Mouse (Mus musculus) regulatory T cell (primary cell): ENCODE data around the gene Bcas3.

ENCODE experiments used
- in situ Hi-C: fragments of 300-600 bp; cut with MboI, MseI; formaldehyde crosslinking; loops from one replicate; pipeline ENCODE4 v1.15.1; 2025; ENCODE audit warnings: high pct_unique_total_duplicates

Bcas3 gene

DNA sequence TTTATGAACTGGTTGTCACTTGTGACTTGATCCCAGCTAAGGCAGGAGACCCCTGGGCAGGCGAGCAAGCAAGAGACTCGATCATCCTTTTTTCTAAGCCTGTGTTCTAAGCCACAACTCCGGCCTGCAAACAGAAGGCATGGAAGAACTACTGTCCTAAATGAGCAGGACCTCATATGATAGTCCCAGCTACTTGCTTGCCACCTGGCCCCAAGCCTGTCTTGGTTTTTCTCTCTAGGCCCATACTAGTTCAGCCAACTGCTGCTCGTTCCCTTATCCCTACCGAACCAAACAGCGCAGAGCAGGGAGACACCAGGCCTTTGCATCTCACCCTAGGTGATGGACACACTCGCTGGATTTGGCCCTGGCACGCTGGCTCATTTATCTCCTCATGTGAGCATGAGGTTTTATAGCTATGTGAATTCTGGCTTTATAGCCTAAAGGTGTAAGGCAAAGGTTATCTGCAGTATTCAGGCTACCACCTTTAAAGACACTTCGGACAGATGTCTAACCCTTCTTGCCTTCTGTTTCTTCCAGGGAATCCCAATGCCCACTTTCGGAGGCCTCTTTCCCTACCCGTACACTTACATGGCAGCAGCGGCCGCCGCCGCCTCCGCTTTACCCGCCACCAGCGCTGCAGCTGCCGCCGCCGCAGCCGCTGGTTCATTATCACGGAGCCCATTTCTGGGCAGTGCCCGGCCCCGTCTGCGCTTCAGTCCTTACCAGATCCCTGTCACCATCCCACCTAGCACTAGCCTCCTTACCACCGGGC lies 487.2 kb downstream of the Bcas3 start:
- in situ Hi-C loops = loop anchor here (5.0 kb wide), 1 partner anchor 318 kb away; no protein-coding TSS in a partner anchor

DNA sequence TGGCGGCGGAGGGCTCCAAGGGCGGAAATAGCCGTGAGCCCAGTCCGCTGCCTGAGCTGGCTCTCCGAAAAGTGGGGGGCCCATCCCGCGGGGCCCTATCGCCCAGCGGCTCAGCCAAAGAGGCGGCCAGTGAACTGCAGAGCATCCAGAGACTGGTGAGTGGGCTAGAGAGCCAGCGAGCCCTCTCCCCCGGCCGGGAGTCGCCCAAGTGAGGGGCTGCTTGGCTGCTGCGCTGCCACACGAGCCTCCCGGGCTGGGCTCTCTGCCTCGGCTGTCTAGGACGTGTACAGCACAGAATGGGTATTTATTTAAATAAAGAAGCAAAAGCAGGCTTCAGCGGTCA lies 487.8 kb downstream of the Bcas3 start:
- in situ Hi-C loops = loop anchor here (5.0 kb wide), 1 partner anchor 318 kb away; no protein-coding TSS in a partner anchor

DNA sequence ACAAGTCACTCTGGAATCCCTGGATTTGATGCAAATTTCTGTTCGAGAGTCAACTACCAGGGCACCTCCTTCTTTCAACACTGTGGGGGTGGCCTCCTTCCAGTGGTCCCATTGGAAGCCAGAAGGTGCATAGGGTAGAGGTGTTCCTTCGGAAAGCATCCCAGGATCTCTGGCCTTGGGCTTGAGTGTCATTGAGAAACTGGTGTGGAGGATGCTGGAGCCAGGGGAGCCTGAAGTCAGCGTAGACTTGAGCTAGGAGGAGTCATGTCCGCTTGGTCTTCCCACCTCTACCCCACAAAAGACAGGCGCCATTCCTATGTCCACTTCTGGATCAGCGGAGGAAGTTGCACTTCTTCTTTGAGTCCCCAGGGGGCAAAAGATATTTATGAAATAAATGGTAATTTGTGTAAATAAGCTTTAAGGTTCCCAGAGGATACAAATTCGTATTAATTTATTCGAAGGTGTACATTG lies 488.3 kb downstream of the Bcas3 start:
- in situ Hi-C loops = loop anchor here (5.0 kb wide), 1 partner anchor 319 kb away; no protein-coding TSS in a partner anchor

DNA sequence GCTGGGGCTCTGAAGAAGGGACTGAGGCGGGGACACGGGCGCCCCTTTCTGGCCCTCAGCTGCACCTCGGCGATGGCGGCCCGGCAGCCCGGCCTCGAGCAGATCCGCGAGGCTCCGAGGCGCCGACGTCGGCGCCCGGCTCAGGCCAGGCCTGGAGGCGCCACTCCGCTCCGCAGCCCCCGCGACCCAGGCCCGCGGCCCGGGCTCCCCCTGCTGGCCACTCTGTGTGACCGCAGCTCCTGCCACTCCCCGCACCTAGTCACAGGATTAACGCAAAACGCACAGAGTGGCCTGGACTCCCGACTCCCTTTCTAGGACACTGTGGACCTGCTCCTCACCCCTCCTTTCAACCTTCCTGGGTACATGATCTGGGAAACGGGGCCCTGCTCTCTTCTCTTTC lies 489.0 kb downstream of the Bcas3 start:
- in situ Hi-C loops = loop anchor here (5.0 kb wide), 1 partner anchor 320 kb away; no protein-coding TSS in a partner anchor

DNA sequence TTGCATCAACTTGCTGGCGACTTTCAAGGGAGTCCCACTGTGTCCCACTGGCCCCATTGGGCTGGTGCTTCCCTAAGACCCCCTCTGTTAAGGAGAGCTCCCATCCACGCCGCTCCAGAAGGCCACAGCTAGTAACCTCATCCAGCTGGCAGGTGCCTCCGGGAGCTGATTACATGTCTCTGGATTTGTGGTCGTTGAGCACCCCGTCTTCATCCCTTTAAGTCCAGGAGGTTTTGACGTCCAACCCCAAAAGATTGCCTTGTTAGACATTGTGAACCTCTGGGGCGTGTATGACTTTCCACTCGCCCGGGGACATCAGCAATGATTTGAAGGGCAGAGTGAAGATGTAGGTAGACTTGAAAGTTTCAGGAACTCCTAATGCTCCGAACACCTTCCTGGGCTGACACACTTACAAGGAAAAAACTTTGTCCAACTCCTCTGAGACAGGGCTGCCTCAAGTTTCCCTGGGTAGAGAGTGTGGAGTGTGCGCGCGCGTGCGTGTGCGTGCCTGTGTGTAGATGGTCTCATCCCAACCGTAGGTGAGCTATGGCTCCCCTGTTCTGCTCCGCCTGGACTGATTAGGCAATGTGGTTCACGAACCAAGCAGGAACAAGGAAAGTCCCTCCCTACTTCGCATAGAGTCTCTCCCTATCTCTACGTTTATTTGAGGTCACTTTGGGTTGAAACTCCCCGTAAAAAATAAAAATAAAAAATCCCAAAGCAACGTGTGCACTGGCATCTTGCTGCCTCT lies 489.8 kb downstream of the Bcas3 start:
- in situ Hi-C loops = loop anchor here (5.0 kb wide), 1 partner anchor 320 kb away; no protein-coding TSS in a partner anchor

DNA sequence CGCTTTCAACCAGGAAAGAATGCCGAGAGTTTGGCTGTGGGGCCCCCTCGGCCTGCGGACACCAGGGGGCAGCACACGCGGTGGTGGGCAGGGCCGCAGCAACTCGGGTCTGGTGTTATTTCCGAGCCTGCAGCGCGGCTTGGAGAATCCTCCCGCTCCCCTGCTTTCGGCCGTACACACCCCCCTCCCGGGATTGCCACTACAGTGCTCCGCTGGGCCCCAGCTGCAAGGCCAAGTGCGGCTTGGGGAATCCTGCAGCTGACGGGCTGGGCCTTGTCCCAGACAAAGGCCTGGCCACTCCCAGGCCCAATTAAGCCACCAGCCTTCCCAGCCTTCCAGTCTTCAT lies 490.4 kb downstream of the Bcas3 start:
- in situ Hi-C loops = loop anchor here (5.0 kb wide), 1 partner anchor 321 kb away; no protein-coding TSS in a partner anchor

DNA sequence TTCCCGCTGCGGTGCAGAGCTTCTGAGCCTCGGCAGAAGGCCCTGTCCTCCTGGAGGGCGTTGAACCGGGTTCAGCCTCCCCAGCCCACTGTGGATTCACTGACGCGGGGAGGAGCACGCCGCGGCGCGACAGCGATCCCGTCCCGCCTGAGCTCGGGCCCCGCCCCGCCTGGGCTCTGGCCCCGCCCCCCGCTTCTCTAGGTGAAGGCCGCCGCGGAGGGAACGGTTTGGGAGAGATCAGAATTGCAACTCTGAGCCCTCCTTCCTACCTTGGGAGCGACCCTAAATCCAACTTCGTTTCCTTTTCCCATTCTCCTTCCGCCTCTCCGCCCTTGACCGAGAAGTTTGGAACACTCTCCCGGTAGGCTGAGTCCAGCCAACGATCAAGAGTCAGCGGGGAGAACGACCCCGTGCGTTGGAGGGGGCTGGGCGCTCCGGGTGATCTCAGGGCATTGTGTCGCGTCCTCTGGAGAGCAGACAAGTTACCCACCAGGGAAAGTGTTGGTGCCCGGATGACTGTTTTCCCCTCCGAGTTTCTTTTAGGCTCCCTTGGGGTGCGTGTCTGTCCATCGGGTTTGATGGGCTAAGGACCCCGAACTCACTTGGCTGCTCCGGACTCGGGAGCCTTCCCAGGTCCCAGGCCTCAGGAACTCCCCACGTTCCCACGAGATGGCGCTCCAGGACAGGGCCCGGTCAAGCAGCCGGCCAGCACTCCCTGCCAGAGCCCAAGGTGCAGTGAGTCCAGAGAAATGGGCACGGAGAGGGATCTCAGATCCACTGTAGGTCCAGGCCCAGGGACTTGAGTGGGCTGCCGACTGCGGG lies 491.4 kb downstream of the Bcas3 start:
- in situ Hi-C loops = loop anchor here (5.0 kb wide), 1 partner anchor 322 kb away; no protein-coding TSS in a partner anchor

DNA sequence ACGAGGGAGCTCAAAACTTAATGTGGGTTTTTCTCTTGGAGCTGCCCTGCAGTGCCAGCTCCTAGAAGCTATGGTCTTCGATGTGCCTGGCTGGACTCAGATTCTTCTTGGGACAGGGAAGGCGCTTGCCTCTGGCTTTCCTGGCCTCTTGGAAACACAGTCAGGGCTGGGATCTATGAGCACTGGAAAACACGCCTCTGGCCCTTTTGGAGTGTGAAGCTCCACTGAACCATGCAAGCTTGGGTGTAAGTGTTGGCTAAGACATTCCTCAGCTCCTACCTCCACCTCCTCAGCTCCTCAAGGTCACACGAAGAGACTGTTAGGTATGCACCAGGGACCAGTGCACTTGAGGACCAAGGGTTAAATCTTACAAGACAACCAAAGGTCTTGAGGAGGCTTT lies 492.0 kb downstream of the Bcas3 start:
- in situ Hi-C loops = loop anchor here (5.0 kb wide), 1 partner anchor 323 kb away; no protein-coding TSS in a partner anchor

DNA sequence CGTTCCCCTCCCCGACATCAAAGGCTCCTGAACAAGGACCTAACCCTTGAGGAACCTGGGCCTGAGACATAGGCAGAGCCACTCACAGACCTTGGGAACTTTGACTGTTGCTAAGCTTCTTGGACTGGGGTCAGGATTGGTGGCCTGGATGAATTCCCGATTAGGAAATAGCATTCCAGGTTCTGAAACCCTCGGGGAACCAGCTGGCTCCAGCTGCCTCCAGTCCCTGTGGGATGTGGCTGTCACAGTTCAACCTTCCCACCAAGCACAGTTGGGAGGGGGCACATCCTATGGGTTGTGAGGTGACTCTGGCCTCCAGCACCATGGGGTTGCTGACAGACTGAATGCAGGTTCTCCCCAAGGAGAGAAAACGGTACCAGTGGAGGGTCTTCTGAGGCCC lies 493.0 kb downstream of the Bcas3 start:
- in situ Hi-C loops = no loop called here

DNA sequence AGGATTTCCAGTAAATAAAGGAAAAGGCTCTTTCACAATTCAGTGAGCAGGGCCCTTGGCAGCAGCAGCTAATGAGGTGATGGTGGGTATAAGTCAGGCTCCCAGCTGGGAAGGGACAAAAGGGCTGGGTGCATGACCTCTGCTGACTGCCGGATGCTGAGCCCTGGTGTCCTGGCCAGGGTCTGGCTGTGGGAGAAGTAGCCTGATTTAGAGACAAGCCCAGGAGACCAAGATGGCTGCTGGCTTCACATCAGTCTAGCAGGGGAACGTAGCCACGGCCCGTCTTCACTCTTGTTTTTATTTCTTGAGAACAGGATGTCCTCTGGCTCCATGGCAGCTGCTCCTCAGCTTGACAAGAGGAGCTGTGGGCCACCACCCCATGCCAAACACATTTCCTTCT lies 493.5 kb downstream of the Bcas3 start:
- in situ Hi-C loops = no loop called here

DNA sequence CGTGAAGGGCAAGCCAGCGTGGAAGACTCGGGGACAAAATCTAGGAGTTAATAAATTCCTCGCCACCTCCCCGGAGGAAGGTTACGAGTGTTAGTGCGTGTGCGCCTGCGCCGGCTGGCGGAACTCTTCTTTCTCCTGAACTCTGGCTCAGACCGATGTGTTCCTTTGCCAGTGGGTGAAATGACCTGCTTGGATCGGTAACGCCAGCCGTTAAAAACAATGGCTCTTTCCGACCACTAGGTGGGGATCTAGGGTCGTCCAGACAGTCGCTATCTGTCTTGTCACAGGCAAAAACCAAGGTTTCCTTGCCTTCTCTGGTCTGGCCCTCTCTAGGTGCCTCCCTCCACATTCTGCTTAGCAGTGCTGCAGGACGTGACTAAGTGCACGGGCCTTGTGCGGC lies 496.1 kb downstream of the Bcas3 start:
- in situ Hi-C loops = no loop called here

DNA sequence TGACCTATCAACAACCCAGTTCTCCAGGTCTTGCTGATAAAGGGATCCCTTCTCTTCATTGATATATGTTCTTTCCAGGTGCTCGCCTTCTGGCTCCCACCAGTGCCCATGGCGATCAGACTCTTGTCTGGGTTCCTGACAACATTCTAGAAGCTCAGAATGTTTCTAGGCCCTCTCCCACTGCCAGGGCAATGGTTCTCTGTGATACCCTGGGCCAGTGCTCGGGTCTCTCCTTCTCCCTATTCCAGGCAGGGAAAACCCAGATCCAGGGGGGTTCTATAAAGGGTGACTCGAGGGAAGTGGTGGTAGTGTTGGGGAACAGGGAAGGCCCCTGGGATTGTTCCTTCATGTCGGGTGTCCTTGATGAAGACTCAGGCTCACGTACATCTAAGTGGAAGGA lies 497.3 kb downstream of the Bcas3 start, which contains the start of gene Gm11444:
Gm11444 (minus strand) TSS at position 101 of the 400 bp plus-strand sequence.
- in situ Hi-C loops = loop anchor here (5.0 kb wide), 1 partner anchor 127 kb away; no protein-coding TSS in a partner anchor

DNA sequence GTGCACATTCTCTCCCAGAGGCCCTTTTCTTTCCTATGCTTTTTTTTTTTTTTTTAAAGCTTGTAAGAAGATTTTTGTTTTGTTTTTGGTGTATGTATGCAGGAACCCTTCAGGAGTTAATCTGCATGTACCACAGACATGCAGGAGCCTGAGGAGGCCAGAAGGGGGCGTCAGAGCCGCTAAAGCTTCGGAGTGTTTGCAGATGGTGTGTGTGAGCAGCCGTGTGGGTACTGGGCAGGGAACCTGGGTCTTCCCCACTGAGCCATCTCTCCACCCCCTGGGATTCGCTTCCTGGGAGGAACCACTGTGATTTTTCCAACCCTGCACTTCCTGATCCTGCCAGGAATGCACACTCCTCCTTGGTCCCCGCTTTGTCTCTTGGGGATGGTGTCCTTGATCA lies 497.8 kb downstream of the Bcas3 start:
- in situ Hi-C loops = loop anchor here (5.0 kb wide), 1 partner anchor 127 kb away; no protein-coding TSS in a partner anchor

DNA sequence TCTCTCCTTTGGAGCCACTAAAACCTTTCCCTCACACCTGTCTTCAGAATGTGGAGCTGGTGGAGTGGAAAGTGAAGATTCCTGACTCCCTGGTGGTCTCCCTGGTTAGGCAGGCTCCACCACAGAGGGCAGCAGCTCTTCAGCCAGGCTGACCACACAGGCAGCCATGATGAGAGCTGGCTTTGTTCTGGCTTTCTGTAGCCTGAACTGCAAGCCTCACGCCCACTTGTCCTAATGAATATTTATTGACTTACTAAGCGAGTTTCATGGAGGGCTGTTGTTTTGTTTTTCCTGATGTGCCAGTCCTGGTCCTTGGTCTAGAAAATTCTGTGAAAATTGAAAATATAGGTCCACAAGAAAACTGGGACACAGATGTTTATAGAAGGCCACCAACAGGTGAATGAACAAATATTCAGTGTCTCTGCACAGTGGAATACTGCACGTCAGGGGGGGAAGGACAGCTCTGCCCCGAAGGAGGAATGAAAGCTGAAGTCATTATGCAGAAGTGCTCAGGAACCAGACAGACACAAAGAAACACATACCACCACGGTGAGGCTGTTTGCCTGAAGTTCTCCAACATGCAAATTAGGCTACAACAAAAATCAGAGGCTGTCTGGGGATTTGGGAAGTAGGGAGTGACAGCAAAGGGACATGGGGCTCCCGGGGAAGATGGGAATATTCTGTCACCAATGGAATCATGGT lies 505.2 kb downstream of the Bcas3 start:
- in situ Hi-C loops = loop anchor here (5.0 kb wide), 1 partner anchor 314 kb away; no protein-coding TSS in a partner anchor

DNA sequence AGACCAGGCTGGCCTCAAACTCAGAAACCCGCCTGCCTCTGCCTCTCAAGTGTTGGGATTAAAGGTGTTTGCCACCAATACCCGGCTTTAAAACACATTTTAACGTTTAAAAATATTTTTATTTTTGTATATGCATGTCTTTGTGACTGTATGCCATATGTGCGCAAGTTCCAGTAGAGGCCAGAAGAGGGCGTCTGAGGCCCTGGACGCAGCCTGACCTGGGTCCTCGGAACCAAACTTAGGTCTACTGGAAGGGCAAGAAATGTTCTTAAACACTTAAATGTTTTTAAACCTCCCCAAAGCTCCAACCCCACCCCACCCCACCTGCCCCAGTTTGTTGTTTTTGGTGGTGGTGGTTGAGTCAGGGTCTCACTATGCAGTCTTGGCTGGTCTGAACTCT lies 511.4 kb downstream of the Bcas3 start:
- in situ Hi-C loops = no loop called here
